Mouse (Mus musculus): ENCODE data around the gene Galnt18. TPM values are rescaled to one million over a fixed set of nuclear protein-coding genes. Genes with fewer than 3 reads are reported as not detected.

Galnt18 gene
- polyA plus RNA-seq, 1 experiment from 2014 or later, result 20.9 TPM

GRCm38 (mm10) chr7:111450286-111451095 is 329.3 kb downstream of the Galnt18 start:
- Histone ChIP-seq H3K4me3 (ENCODE audit: low read length) (no peak overlapping the region), H3K27me3 (replicated peaks; ENCODE audit: control insufficient read depth, insufficient read depth, low read length) (no peaks in the 10 kb centered on the region), H3K4me2 (ENCODE audit: low read length) (no peak overlapping the region), H3K36me3 (ENCODE audit: control insufficient read depth, insufficient read depth, low read length) (no peaks in the 10 kb centered on the region), H3K27ac (ENCODE audit: low read depth, low read length) (no peak overlapping the region), H3K9ac (ENCODE audit: low read depth, low read length) (no peak overlapping the region), H3K9me3 (ENCODE audit: control insufficient read depth, low read length) (no peaks in the 10 kb centered on the region), H3K4me1 (ENCODE audit: control insufficient read depth, insufficient read depth, low read depth, low read length) (no peaks in the 10 kb centered on the region; the same call in 1 of the 2 replicates)
- 70% methylated on average over 6 of the region's 6 CpGs for WGBS
- no peak for ATAC-seq

GRCm38 (mm10) chr7:111433173-111433572 is 346.6 kb downstream of the Galnt18 start:
- ATAC-seq, result no peak
- no peak overlapping the region for H3K4me2 ChIP-seq (ENCODE audit: low read length)
- H3K9ac ChIP-seq (ENCODE audit: low read depth, low read length), result no peak overlapping the region
- H3K9me3 ChIP-seq (ENCODE audit: control insufficient read depth, low read length), result no peaks in the 10 kb centered on the region
- no peaks in the 10 kb centered on the region for H3K4me1 ChIP-seq (ENCODE audit: control insufficient read depth, insufficient read depth, low read depth, low read length)
- H3K27me3 ChIP-seq (replicated peaks; ENCODE audit: control insufficient read depth, insufficient read depth, low read length), result no peaks in the 10 kb centered on the region
- H3K4me3 ChIP-seq (ENCODE audit: low read length), result no peak overlapping the region
- no peaks in the 10 kb centered on the region for H3K36me3 ChIP-seq (ENCODE audit: control insufficient read depth, insufficient read depth, low read length)
- no peak overlapping the region for H3K27ac ChIP-seq (ENCODE audit: low read depth, low read length)
- 47% methylated on average over 2 of the region's 2 CpGs for WGBS

- Histone ChIP-seq H3K4me3 (ENCODE audit: low read length) (no peak overlapping the region), H3K9me3 (ENCODE audit: control insufficient read depth, low read length) (no peaks in the 10 kb centered on the region), H3K27me3 (replicated peaks; ENCODE audit: control insufficient read depth, insufficient read depth, low read length) (no peaks in the 10 kb centered on the region), H3K9ac (ENCODE audit: low read depth, low read length) (no peak overlapping the region), H3K36me3 (ENCODE audit: control insufficient read depth, insufficient read depth, low read length) (no peaks in the 10 kb centered on the region), H3K27ac (ENCODE audit: low read depth, low read length) (no peak overlapping the region), H3K4me1 (ENCODE audit: control insufficient read depth, insufficient read depth, low read depth, low read length) (no peaks in the 10 kb centered on the region), H3K4me2 (ENCODE audit: low read length) (no peak overlapping the region)
- no peak for ATAC-seq
- 87% methylated on average over 1 of the region's 1 CpGs for WGBS
Measured at GRCm38 (mm10) chr7:111427392-111427791, 352.4 kb downstream of the Galnt18 start.

Small RNA genes within 50 kb of the gene (microRNA-seq; reads per million reads assigned to microRNA genes)
- gene Gm25787, result not detected

Other genes starting within 250 kb of the Galnt18 start
- 53.3 and 67.6 TPM in 2 replicates for gene Usp47, start 243.5 kb upstream of the Galnt18 start, polyA plus RNA-seq (2015; fragmentation: Nextera tagmentation; extraction: Ambion mirVana)